Mouse (Mus musculus) adrenal gland, adult (tissue): ENCODE results near the gene Sppl2c.

Source experiments
- DNase-seq, 2 experiments: peaks; one replicate each; pipeline ENCODE4 v3.0.0; 2022 to 2023; ENCODE audit warnings: low spot score in 1 of 2; ENCODE audit not compliant: inconsistent age in 2 of 2

The Sppl2c gene

GRCm38 (mm10) chr11:104237226-104237625 lies 51.1 kb downstream of the Sppl2c start:
- DNase-seq = peak; percentile 45 to 84

DNA sequence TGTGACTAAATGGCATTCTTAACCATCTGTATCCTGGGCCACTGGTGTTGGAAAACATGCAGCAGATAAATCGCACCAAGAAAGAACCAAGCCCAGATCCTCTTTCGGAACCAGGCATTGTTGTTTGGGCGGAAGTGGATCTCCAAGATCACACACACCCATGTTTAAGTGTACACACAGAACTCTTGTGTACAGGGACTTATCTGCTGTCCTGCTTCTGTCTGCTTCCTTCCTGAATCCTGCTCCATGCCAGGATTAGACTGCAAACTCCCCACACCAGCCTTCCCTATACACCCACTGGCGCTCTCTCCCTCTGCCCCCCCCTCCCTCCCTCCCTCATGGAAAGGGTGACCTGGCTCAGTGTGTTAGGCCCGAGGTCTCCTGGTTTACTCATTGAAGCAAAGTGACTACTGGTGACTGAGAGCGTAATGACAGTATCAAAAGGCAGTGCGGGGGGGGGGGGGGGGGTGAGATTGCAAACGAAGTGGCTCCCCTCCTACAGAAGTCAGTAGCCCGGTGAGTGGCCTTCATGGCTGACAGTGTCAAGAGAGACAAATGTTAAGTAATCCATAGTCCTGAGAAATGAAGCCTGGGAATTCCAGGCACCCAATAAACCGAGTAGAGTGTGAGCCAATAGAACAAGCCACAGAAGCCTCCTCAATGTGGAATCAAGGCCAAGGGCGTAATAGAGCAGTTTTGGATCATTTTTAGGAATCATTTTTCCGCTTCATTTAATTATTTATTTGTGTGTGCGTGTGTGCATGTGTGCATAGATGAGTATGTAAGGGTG lies 52.0 kb downstream of the Sppl2c start:
- DNase-seq = peak in 1 of 2 experiments; percentile 70
